Mouse (Mus musculus) liver, embryonic 13.5 days (tissue): ENCODE results near the gene Hoxb6. TPM values are rescaled to one million over a fixed set of nuclear protein-coding genes. Genes with fewer than 3 reads are reported as not detected.

Experiments
- ATAC-seq: fragments of 200-750 bp; cut with Nextera tagmentation; 2 replicates; pipeline ENCODE4 v1.8.0; 2017; ENCODE audit warnings: low read depth, mild to moderate bottlenecking, moderate number of reproducible peaks, moderate library complexity
- DNase-seq: peaks from one replicate; pipeline ENCODE4 v3.0.0; 2022
- H3K27ac ChIP-seq: fragments of 300-500 bp; sonication (generic); 2 replicates; pipeline ENCODE4 v1.5.1; 2015; ENCODE audit warnings: moderate library complexity, mild to moderate bottlenecking, inconsistent platforms
- H3K27me3 ChIP-seq: fragments of 300-500 bp; sonication (generic); 2 replicates; pipeline ENCODE4 v1.6.1; 2015; ENCODE audit warnings: mild to moderate bottlenecking, inconsistent platforms
- H3K36me3 ChIP-seq: fragments of 300-500 bp; sonication (generic); 2 replicates; pipeline ENCODE4 v1.6.1; 2015; ENCODE audit warnings: mild to moderate bottlenecking, inconsistent platforms
- H3K4me1 ChIP-seq: fragments of 300-500 bp; sonication (generic); replicated peaks from 2 replicates; pipeline ENCODE4 v1.6.1; 2015; ENCODE audit warnings: inconsistent platforms
- H3K4me2 ChIP-seq: fragments of 300-500 bp; sonication (generic); 2 replicates; pipeline ENCODE4 v1.6.1; 2015; ENCODE audit warnings: inconsistent platforms, mild to moderate bottlenecking, moderate library complexity
- H3K4me3 ChIP-seq: fragments of 300-500 bp; sonication (generic); replicated peaks from 2 replicates; pipeline ENCODE4 v1.5.1; 2015; ENCODE audit warnings: mild to moderate bottlenecking, inconsistent platforms
- H3K9ac ChIP-seq: fragments of 300-500 bp; sonication (generic); 2 replicates; pipeline ENCODE4 v1.6.1; 2015; ENCODE audit warnings: mild to moderate bottlenecking, inconsistent platforms
- H3K9me3 ChIP-seq: fragments of 300-500 bp; sonication (generic); replicated peaks from 2 replicates; pipeline ENCODE4 v1.6.1; 2016; ENCODE audit warnings: inconsistent platforms
- WGBS: fragments of 180-500 bp; shearing (Covaris S2); methylation state at CpG from one replicate; pipeline ENCODE4 v1.1.7; 2015; ENCODE audit not compliant: insufficient replicate concordance; 5-methylcytosine and 5-hydroxymethylcytosine counted together
- polyA plus RNA-seq: library from polyadenylated mRNA; unstranded; fragments of >200 nt; fragmentation: Nextera tagmentation; extraction: Ambion mirVana; gene quantifications from 2 replicates; pipeline ENCODE4 v1.2.1, GENCODE M21; 2015

Hoxb6 gene
- polyA plus RNA-seq, 1 experiment from 2014 or later: 0.07 TPM

DNA sequence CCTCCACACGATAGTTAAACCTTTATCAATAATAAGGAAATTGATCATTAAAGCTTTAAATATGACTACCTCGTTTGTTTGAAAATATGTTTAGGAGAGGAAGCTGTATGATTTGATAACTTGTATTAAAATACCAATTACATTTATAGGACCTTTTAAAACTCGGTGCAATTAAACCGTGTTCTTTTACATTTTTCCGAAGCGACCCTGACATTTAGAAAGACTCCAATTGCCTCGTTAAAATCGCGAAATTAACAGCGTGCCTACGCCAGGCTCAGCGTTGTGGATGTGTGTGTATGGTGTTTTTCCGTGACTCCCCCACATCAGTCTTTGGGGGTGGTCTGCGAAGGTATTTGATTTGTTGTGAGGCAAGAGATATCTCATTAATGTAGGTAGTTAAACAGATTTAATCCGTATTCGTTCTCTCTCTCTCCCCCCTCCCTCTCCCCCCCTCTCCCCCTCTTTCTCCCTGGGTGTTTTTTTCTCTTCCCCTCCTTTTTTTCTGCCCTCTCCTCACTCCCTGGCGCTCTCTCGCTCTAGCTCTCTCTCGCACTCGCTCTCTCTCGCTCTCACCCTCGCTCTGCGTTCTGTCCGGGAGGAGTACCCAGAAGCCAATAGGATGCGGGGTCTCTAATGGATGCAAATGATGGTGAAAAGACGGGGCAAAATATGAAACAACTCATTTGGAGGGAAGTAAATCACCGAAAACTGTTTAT lies 10.3 kb upstream of the Hoxb6 start, which contains the start of gene Hoxb8:
Gene Hoxb8, plus strand, starts transcription at position 51 of the 716 bp plus-strand sequence.
- no peak within 1 kb of the TSS for H3K9ac ChIP-seq
- no peak for ATAC-seq
- no peak for DNase-seq
- 2% methylated on average over 27 of the region's 27 CpGs for WGBS
- no peak within 1 kb of the TSS for H3K4me2 ChIP-seq
- no peak within 1 kb of the TSS for H3K27ac ChIP-seq
- no peaks in the 10 kb centered on the region for H3K9me3 ChIP-seq
- H3K36me3 ChIP-seq: no peaks in the 10 kb centered on the region
- H3K27me3 ChIP-seq: peaks cover 100% of the 10 kb centered on the region
- no peak within 1 kb of the TSS for H3K4me3 ChIP-seq
- H3K4me1 ChIP-seq: peaks cover 11% of the 10 kb centered on the region

- no peak for ATAC-seq
- Histone ChIP-seq H3K9me3 (no peaks in the 10 kb centered on the region), H3K4me1 (peaks cover 11% of the 10 kb centered on the region), H3K4me2 (no peak overlapping the region), H3K9ac (no peak overlapping the region), H3K4me3 (no peak overlapping the region), H3K36me3 (no peaks in the 10 kb centered on the region), H3K27ac (no peak overlapping the region), H3K27me3 (peaks cover 100% of the 10 kb centered on the region)
- no peak for DNase-seq
- WGBS: 1% methylated on average over 49 of the region's 49 CpGs
Measured at GRCm38 (mm10) chr11:96282795-96283430, 9.4 kb upstream of the Hoxb6 start.

DNA sequence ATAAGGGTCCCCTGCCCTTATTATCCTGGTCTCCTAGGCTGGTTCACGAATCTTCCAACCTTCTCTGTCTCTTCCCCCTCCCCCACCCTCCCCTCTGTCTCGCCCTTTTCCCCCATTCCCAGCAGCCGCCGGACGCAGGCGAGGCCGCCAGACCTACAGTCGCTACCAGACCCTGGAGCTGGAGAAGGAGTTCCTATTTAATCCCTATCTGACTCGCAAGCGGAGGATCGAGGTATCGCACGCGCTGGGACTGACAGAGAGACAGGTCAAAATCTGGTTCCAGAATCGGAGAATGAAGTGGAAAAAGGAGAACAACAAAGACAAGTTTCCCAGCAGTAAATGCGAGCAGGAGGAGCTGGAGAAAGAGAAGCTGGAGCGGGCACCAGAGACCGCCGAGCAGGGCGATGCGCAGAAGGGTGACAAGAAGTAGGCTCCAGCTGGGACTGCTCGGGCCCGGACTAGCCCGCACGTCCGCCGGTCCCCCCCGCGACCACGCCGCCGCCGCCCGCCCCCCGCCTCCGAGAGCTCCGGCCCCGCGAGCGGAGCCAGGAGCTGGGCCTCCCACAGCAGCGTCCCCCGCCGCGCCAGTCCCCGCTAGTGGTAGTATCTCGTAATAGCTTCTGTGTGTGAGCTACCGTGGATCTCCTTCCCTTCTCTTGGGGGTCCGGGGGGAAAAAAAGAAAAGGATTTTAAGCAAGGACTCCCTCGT lies 8.1 kb upstream of the Hoxb6 start:
- peaks cover 11% of the 10 kb centered on the region for H3K4me1 ChIP-seq
- DNase-seq (no peak), ATAC-seq (no peak)
- no peak overlapping the region for H3K9ac ChIP-seq
- H3K27ac ChIP-seq: no peak overlapping the region
- no peaks in the 10 kb centered on the region for H3K9me3 ChIP-seq
- H3K4me3 ChIP-seq: peak overlapping the region; percentile 20
- H3K4me2 ChIP-seq: peak overlapping the region; percentile 32
- no peaks in the 10 kb centered on the region for H3K36me3 ChIP-seq
- H3K27me3 ChIP-seq: peaks cover 100% of the 10 kb centered on the region
- WGBS: 1% methylated on average over 49 of the region's 49 CpGs

GRCm38 (mm10) chr11:96284774-96285734 lies 7.2 kb upstream of the Hoxb6 start:
- DNase-seq (no peak), ATAC-seq (no peak)
- Histone ChIP-seq H3K4me3 (peak overlapping the region; percentile 20), H3K4me2 (peak overlapping the region; percentile 32; the same call in 1 of the 2 replicates), H3K9ac (no peak overlapping the region), H3K4me1 (peaks cover 11% of the 10 kb centered on the region), H3K36me3 (no peaks in the 10 kb centered on the region), H3K9me3 (no peaks in the 10 kb centered on the region), H3K27ac (no peak overlapping the region), H3K27me3 (peaks cover 100% of the 10 kb centered on the region)
- 1% methylated on average over 37 of the region's 37 CpGs for WGBS

DNA sequence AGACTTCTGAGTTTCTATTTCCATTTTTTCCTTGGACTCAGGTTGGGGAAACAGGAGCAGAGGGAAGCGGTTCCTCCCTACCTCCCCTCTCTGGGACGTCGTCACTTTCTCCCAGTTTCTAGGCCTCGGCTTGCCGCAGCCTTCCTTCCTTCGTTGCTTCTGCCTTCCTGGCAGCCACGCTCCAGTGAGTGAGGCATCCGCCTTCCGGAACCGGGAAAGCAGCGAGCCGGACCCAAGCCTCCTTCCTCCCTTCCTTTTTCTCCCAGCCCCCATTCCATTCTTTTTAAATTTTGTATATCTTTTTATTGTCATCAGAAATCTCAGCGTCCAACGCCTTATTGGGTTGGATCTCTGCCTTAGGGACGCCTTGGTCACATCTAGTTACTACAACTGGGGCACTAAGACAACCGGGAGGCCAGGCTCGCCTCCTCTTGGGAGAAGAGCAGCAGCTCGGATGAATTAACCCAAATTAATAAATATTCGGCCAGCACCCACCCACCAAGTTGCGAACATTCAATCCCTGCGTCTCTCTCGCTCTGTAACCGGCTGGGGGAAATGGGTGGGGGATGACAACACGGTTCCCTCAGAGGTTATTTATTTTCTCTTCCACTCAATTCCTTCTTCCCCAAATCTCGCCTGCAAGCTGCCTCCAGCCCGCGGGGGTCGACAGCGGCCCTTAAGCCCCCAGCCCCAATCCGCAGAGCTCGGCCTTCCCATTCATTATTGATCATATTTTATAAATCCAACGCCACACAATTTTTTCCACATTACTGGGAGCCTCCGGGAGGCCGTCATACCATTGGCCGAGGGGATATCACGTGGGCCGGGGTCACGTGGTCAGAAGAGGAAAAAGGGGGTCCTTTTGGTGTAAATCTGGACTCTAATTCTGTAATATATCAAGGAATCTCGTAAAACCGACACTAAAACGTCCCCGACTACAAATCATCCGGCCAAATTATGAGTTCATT lies 6.2 kb upstream of the Hoxb6 start, which contains the start of gene Hoxb7:
Gene Hoxb7, plus strand, starts transcription at position 853 of the 968 bp plus-strand sequence.
- no peak within 1 kb of the TSS for H3K9ac ChIP-seq
- H3K4me3 ChIP-seq: peak within 1 kb of the TSS; percentile 36
- WGBS: 2% methylated on average over 43 of the region's 43 CpGs
- peaks cover 11% of the 10 kb centered on the region for H3K4me1 ChIP-seq
- H3K27me3 ChIP-seq: peaks cover 100% of the 10 kb centered on the region
- H3K4me2 ChIP-seq: peak within 1 kb of the TSS; percentile 50
- DNase-seq (no peak), ATAC-seq (no peak)
- H3K36me3 ChIP-seq: no peaks in the 10 kb centered on the region
- H3K9me3 ChIP-seq: no peaks in the 10 kb centered on the region
- H3K27ac ChIP-seq: no peak within 1 kb of the TSS

DNA sequence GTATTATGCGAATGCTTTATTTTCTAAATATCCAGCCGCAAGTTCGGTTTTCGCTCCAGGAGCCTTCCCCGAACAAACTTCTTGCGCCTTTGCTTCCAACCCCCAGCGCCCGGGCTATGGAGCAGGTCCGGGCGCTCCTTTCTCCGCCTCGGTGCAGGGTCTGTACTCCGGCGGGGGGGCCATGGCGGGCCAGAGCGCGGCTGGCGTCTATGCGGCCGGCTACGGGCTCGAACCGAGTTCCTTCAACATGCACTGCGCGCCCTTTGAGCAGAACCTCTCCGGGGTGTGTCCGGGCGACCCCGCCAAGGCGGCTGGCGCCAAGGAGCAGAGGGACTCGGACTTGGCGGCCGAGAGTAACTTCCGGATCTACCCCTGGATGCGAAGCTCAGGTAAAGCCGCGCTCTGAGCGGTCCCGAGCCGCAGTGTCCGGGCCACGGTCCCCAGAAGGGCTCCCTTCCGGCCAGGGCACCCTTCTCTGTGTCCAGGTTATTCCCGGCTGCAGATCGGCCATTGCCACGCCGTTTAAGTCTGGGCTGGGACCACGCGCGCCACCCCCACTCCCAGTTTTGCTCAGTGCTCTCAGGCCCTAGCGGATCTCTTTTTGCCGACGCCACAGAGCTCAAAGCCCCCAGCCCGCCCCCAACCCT lies 5.4 kb upstream of the Hoxb6 start:
- no peaks in the 10 kb centered on the region for H3K36me3 ChIP-seq
- peaks cover 100% of the 10 kb centered on the region for H3K27me3 ChIP-seq
- H3K4me2 ChIP-seq: peak overlapping the region; percentile 50
- no peak for DNase-seq
- ATAC-seq: no peak
- 1% methylated on average over 55 of the region's 55 CpGs for WGBS
- peak overlapping the region; percentile 36 for H3K4me3 ChIP-seq
- H3K9me3 ChIP-seq: no peaks in the 10 kb centered on the region
- H3K9ac ChIP-seq: no peak overlapping the region
- no peak overlapping the region for H3K27ac ChIP-seq
- peaks cover 11% of the 10 kb centered on the region for H3K4me1 ChIP-seq

DNA sequence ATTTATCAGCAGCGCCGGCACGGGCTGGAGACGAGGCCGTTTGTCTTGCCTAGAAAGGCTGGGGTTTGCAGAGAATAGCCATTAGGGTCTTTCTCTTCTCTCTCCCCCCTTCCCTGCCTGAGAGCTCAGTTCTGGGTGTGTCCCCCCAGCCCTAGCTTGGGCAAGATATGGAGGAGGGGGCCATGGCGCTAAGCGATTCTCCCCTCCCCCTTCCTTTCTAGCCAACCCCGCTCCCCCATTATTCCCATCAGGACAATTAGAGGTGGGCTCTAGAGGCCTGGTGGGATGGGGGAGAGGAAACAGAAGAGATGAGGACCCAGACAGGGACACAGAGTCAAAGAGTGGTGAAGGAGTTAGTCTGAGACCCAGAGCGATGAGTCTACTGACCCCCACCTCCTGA lies 4.9 kb upstream of the Hoxb6 start:
- 7% methylated on average over 9 of the region's 9 CpGs for WGBS
- no peak overlapping the region for H3K4me2 ChIP-seq
- no peak overlapping the region for H3K27ac ChIP-seq
- no peak for DNase-seq
- H3K4me1 ChIP-seq: peaks cover 11% of the 10 kb centered on the region
- no peaks in the 10 kb centered on the region for H3K9me3 ChIP-seq
- H3K36me3 ChIP-seq: no peaks in the 10 kb centered on the region
- peaks cover 100% of the 10 kb centered on the region for H3K27me3 ChIP-seq
- H3K9ac ChIP-seq: no peak overlapping the region
- no peak overlapping the region for H3K4me3 ChIP-seq
- no peak for ATAC-seq

DNA sequence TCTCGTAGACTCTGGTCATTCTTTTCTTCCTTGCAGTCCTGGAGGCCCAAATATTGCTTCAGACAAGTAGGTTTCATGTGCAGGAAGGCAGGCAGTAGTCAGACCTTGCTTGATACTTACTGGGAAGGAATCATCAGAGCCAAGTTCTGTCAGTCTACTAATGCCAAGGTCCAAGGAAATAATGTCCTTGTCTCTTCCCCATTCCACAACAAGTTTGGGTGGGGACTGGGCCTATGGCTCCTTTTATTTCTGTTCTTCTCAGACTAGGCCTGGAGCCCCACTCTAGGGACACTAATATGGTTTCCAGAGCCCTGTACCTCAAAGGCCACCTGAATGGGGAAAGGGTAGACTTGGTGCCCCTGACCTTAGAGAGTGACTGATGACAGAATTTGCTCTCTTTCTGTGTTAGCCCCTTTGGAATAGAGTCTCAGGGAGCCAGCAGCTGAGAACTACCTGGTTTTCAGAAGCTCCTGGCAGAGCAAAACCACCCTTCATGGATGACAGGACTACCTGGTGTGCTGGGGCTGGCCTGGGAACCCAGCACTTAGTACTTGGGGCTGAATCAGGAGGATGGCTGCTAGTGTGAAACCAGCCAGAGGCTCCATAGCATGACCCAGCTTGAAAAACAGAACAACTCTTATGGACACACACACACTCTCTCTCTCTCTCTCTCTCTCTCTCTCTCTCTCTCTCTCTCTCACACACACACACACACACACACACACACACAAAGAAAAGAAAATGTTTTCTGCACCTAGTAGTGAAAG lies 3.6 kb upstream of the Hoxb6 start:
- H3K27me3 ChIP-seq: peaks cover 100% of the 10 kb centered on the region
- H3K9ac ChIP-seq: no peak overlapping the region
- no peak overlapping the region for H3K27ac ChIP-seq
- no peaks in the 10 kb centered on the region for H3K9me3 ChIP-seq
- ATAC-seq: no peak
- no peak overlapping the region for H3K4me2 ChIP-seq
- DNase-seq: no peak
- no peak overlapping the region for H3K4me3 ChIP-seq
- WGBS: 21% methylated on average over 1 of the region's 1 CpGs
- H3K4me1 ChIP-seq: peaks cover 11% of the 10 kb centered on the region
- no peaks in the 10 kb centered on the region for H3K36me3 ChIP-seq

- Histone ChIP-seq H3K4me3 (no peak overlapping the region), H3K4me1 (peaks cover 8% of the 10 kb centered on the region), H3K4me2 (no peak overlapping the region), H3K27ac (no peak overlapping the region), H3K9ac (no peak overlapping the region), H3K27me3 (peaks cover 100% of the 10 kb centered on the region), H3K9me3 (no peaks in the 10 kb centered on the region), H3K36me3 (no peaks in the 10 kb centered on the region)
- WGBS: 10% methylated on average over 21 of the region's 21 CpGs
- DNase-seq (no peak), ATAC-seq (no peak)
Measured at GRCm38 (mm10) chr11:96289293-96289692, 3.0 kb upstream of the Hoxb6 start.
